Mouse (Mus musculus) small intestine, adult 2 months (tissue): ENCODE results near the gene Rab23.

Source experiments
- CTCF ChIP-seq: fragments of 200-500 bp; IDR thresholded peaks from 2 replicates; pipeline ENCODE4 v1.5.1; 2012; ENCODE audit warnings: low read depth, mild to moderate bottlenecking, control low read depth, inconsistent platforms, low read length, moderate library complexity, mixed read lengths; ENCODE audit not compliant: insufficient replicate concordance, insufficient read length; ENCODE audit errors: extremely low read depth
- POLR2A ChIP-seq: fragments of 200-500 bp; IDR thresholded peaks from 2 replicates; pipeline ENCODE4 v1.6.1; 2012; ENCODE audit warnings: low read depth, mild to moderate bottlenecking, control low read depth, inconsistent platforms, low read length, moderate library complexity

DNA sequence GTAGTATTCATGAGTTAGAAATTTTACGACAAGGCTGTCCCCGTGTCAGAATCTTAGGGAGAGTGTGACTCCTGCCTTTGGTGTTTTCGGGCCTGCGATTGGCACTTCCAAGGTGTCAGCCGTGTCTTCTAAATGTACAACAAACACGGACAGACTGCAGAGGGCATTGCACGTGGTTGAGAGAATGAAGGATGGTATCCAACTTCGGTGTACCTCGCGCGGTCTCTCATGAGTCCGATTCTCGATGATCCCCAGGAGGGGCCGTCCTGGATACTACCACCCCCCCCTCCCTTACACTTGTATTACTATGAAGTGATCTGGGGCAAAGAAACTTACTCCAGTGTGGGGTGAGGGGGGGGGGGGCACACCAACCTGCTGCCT lies 37.3 kb downstream of the Rab23 start:
- TF ChIP-seq POLR2A (no peak), CTCF (no peak)
